Mouse (Mus musculus) stomach, embryonic 14.5 days (tissue): ENCODE measurements around the gene Osbpl9. TPM values are rescaled to one million over a fixed set of nuclear protein-coding genes. Genes with fewer than 3 reads are reported as not detected.

Experiments
- ATAC-seq: fragments of 200-750 bp; cut with Nextera tagmentation; 2 replicates; pipeline ENCODE4 v1.8.0; 2017; ENCODE audit warnings: low read depth, moderate TSS enrichment; ENCODE audit not compliant: insufficient number of reproducible peaks, insufficient read depth, low FRiP score
- H3K27ac ChIP-seq: fragments of 300-500 bp; sonication (generic); 2 replicates; pipeline ENCODE4 v1.5.1; 2014; ENCODE audit warnings: mild to moderate bottlenecking, low read length, moderate library complexity, mixed read lengths
- H3K27me3 ChIP-seq: fragments of 300-500 bp; sonication (generic); 2 replicates; pipeline ENCODE4 v1.6.1; 2014; ENCODE audit warnings: low read length, control low read depth, mixed read lengths; ENCODE audit not compliant: control insufficient read depth, insufficient read depth
- H3K36me3 ChIP-seq: fragments of 300-500 bp; sonication (generic); 2 replicates; pipeline ENCODE4 v1.6.1; 2014; ENCODE audit warnings: mild to moderate bottlenecking, control low read depth, low read length, moderate library complexity, mixed read lengths; ENCODE audit not compliant: control insufficient read depth, insufficient read depth
- H3K4me1 ChIP-seq: fragments of 300-500 bp; sonication (generic); 2 replicates; pipeline ENCODE4 v1.6.1; 2014; ENCODE audit warnings: low read length, control low read depth, mixed read lengths; ENCODE audit not compliant: control insufficient read depth, insufficient read depth
- H3K4me2 ChIP-seq: fragments of 300-500 bp; sonication (generic); replicated peaks from 2 replicates; pipeline ENCODE4 v1.6.1; 2014; ENCODE audit warnings: low read depth, low read length, control low read depth
- H3K4me3 ChIP-seq: fragments of 300-500 bp; sonication (generic); 2 replicates; pipeline ENCODE4 v1.5.1; 2014; ENCODE audit warnings: low read depth, low read length, control low read depth
- H3K9ac ChIP-seq: fragments of 300-500 bp; sonication (generic); replicated peaks from 2 replicates; pipeline ENCODE4 v1.6.1; 2014; ENCODE audit warnings: low read depth, mild to moderate bottlenecking, control low read depth, low read length, moderate library complexity, mixed read lengths
- H3K9me3 ChIP-seq: fragments of 300-500 bp; sonication (generic); 2 replicates; pipeline ENCODE4 v1.6.1; 2016; ENCODE audit warnings: low read depth, low read length, control low read depth; ENCODE audit not compliant: control insufficient read depth
- WGBS: fragments of 180-500 bp; shearing (Covaris S2); extraction: QIAGEN DNeasy Blood & Tissue Kit; methylation state at CpG from one replicate; pipeline ENCODE4 v1.1.7; 2014; 5-methylcytosine and 5-hydroxymethylcytosine counted together
- polyA plus RNA-seq: library from polyadenylated mRNA; unstranded; fragments of >200 nt; fragmentation: Nextera tagmentation; extraction: Ambion mirVana; gene quantifications from 2 replicates; pipeline ENCODE4 v1.2.1, GENCODE M21; 2014

The Osbpl9 gene
- polyA plus RNA-seq, 1 experiment from 2014 or later = 65.2 TPM

- Histone ChIP-seq H3K4me3 (no peak overlapping the region), H3K4me1 (no peaks in the 10 kb centered on the region), H3K27me3 (no peaks in the 10 kb centered on the region), H3K27ac (no peak overlapping the region), H3K9ac (no peak overlapping the region), H3K9me3 (no peaks in the 10 kb centered on the region), H3K4me2 (no peak overlapping the region), H3K36me3 (peaks cover 22% of the 10 kb centered on the region)
- ATAC-seq = no peak
- 85% methylated on average over 3 of the region's 3 CpGs for WGBS
Observed at GRCm38 (mm10) chr4:109073296-109073695, 128.8 kb downstream of the Osbpl9 start.

GRCm38 (mm10) chr4:109072891-109073290, 129.2 kb downstream of the Osbpl9 start:
- WGBS = 84% methylated on average over 6 of the region's 6 CpGs
- Histone ChIP-seq H3K4me3 (no peak overlapping the region), H3K9ac (no peak overlapping the region), H3K9me3 (no peaks in the 10 kb centered on the region), H3K4me1 (no peaks in the 10 kb centered on the region), H3K27ac (no peak overlapping the region), H3K4me2 (no peak overlapping the region), H3K36me3 (peaks cover 22% of the 10 kb centered on the region), H3K27me3 (no peaks in the 10 kb centered on the region)
- ATAC-seq = no peak

GRCm38 (mm10) chr4:109065714-109066113, 136.4 kb downstream of the Osbpl9 start:
- Histone ChIP-seq H3K36me3 (peaks cover 45% of the 10 kb centered on the region), H3K9ac (no peak overlapping the region), H3K4me1 (no peaks in the 10 kb centered on the region), H3K27me3 (no peaks in the 10 kb centered on the region), H3K27ac (no peak overlapping the region), H3K9me3 (no peaks in the 10 kb centered on the region), H3K4me3 (no peak overlapping the region), H3K4me2 (no peak overlapping the region)
- ATAC-seq = no peak
- 96% methylated on average over 5 of the region's 5 CpGs for WGBS

GRCm38 (mm10) chr4:109064941-109065340, 137.1 kb downstream of the Osbpl9 start:
- H3K4me1 ChIP-seq = no peaks in the 10 kb centered on the region
- no peak overlapping the region for H3K27ac ChIP-seq
- no peak for ATAC-seq
- no peaks in the 10 kb centered on the region for H3K27me3 ChIP-seq
- no peaks in the 10 kb centered on the region for H3K9me3 ChIP-seq
- H3K36me3 ChIP-seq = peaks cover 45% of the 10 kb centered on the region
- 92% methylated on average over 6 of the region's 6 CpGs for WGBS
- H3K9ac ChIP-seq = no peak overlapping the region
- no peak overlapping the region for H3K4me3 ChIP-seq
- H3K4me2 ChIP-seq = no peak overlapping the region

- no peak overlapping the region for H3K4me3 ChIP-seq
- no peaks in the 10 kb centered on the region for H3K4me1 ChIP-seq
- no peaks in the 10 kb centered on the region for H3K9me3 ChIP-seq
- no peak overlapping the region for H3K9ac ChIP-seq
- H3K4me2 ChIP-seq = no peak overlapping the region
- peaks cover 67% of the 10 kb centered on the region for H3K36me3 ChIP-seq
- ATAC-seq = no peak
- 85% methylated on average over 4 of the region's 4 CpGs for WGBS
- H3K27me3 ChIP-seq = no peaks in the 10 kb centered on the region
- no peak overlapping the region for H3K27ac ChIP-seq
Observed at GRCm38 (mm10) chr4:109059255-109059821, 142.7 kb downstream of the Osbpl9 start.

GRCm38 (mm10) chr4:109057640-109058039, 144.4 kb downstream of the Osbpl9 start:
- Histone ChIP-seq H3K27me3 (no peaks in the 10 kb centered on the region), H3K27ac (no peak overlapping the region), H3K4me3 (no peak overlapping the region), H3K9ac (no peak overlapping the region), H3K9me3 (no peaks in the 10 kb centered on the region), H3K36me3 (peaks cover 71% of the 10 kb centered on the region), H3K4me1 (no peaks in the 10 kb centered on the region), H3K4me2 (no peak overlapping the region)
- WGBS = 94% methylated on average over 8 of the region's 8 CpGs
- no peak for ATAC-seq

- no peak for ATAC-seq
- Histone ChIP-seq H3K36me3 (peaks cover 62% of the 10 kb centered on the region), H3K4me3 (no peak overlapping the region), H3K27me3 (no peaks in the 10 kb centered on the region), H3K9me3 (no peaks in the 10 kb centered on the region), H3K4me2 (no peak overlapping the region), H3K9ac (no peak overlapping the region), H3K27ac (no peak overlapping the region), H3K4me1 (no peaks in the 10 kb centered on the region)
- WGBS = 73% methylated on average over 7 of the region's 7 CpGs
Observed at GRCm38 (mm10) chr4:109056351-109056750, 145.7 kb downstream of the Osbpl9 start.

GRCm38 (mm10) chr4:109054003-109054402, 148.1 kb downstream of the Osbpl9 start:
- 85% methylated on average over 9 of the region's 9 CpGs for WGBS
- no peaks in the 10 kb centered on the region for H3K27me3 ChIP-seq
- no peak overlapping the region for H3K27ac ChIP-seq
- H3K9ac ChIP-seq = no peak overlapping the region
- no peaks in the 10 kb centered on the region for H3K4me1 ChIP-seq
- ATAC-seq = no peak
- peaks cover 56% of the 10 kb centered on the region for H3K36me3 ChIP-seq
- H3K4me3 ChIP-seq = no peak overlapping the region
- no peaks in the 10 kb centered on the region for H3K9me3 ChIP-seq
- H3K4me2 ChIP-seq = no peak overlapping the region

- ATAC-seq = no peak
- H3K9ac ChIP-seq = no peak overlapping the region
- no peak overlapping the region for H3K4me3 ChIP-seq
- H3K27me3 ChIP-seq = no peaks in the 10 kb centered on the region
- H3K27ac ChIP-seq = peak overlapping the region; percentile 27; the same call in 1 of the 2 replicates
- WGBS = 9% methylated on average over 1 of the region's 1 CpGs
- no peak overlapping the region for H3K4me2 ChIP-seq
- no peaks in the 10 kb centered on the region for H3K9me3 ChIP-seq
- no peaks in the 10 kb centered on the region for H3K4me1 ChIP-seq
- H3K36me3 ChIP-seq = peaks cover 51% of the 10 kb centered on the region
Observed at GRCm38 (mm10) chr4:109052282-109052681, 149.8 kb downstream of the Osbpl9 start.
